Mouse (Mus musculus): ENCODE results near the gene Uvrag.

Gene Uvrag

GRCm38 (mm10) chr7:99140984-99141918 is at the start of gene Uvrag:
Gene Uvrag, minus strand, starts transcription at chr7:99141141.
- DNase-seq (ENCODE audit: low spot score) = peak; percentile 98

- DNase-seq (ENCODE audit: low spot score) = no peak
Observed at GRCm38 (mm10) chr7:99189885-99190284, 48.9 kb upstream of the Uvrag start.

- DNase-seq (ENCODE audit: low spot score) = no peak
Observed at GRCm38 (mm10) chr7:99188630-99189029, 47.7 kb upstream of the Uvrag start.

DNA sequence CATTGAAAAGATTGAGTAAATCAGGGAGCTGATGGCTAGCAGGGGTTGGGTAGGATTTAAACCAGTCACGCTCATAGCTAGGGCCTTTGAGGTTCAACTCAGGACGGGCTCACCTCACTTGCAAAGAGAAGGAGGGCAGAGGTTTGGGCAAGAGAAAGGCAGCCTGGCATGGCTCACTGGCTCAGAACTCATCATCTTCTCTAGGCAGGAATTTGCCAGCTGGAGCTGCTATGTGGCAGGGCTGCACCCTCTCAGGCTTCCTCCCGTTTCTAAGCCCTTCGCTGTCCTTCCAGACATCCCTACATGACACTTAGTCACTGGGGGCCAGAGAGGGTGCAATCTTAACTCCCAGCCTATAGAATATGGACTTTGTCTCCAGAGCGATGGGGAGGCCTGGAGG is 46.5 kb upstream of the Uvrag start:
- DNase-seq (ENCODE audit: low spot score) = no peak

GRCm38 (mm10) chr7:99185405-99185804 is 44.5 kb upstream of the Uvrag start:
- no peak for DNase-seq (ENCODE audit: low spot score)

DNA sequence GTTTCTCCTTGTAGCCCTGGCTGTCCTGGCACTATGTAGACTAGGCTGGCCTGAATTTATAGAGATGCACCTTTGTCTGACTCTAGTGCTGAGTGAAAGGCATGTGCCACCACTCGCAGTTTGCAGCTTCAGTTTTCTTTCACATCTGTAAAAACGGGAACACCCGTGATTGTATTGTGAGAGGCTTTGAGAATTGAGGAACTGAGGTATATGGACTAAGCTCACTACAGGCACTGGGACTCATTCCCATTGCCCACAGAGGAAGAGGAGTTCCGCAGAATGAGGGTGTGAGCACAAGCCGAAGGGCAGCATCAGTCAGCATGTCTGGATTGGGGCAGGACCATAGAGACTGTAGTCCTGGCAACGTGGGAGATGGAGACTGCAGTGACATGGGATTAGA is 42.8 kb upstream of the Uvrag start:
- DNase-seq (ENCODE audit: low spot score) = no peak

DNA sequence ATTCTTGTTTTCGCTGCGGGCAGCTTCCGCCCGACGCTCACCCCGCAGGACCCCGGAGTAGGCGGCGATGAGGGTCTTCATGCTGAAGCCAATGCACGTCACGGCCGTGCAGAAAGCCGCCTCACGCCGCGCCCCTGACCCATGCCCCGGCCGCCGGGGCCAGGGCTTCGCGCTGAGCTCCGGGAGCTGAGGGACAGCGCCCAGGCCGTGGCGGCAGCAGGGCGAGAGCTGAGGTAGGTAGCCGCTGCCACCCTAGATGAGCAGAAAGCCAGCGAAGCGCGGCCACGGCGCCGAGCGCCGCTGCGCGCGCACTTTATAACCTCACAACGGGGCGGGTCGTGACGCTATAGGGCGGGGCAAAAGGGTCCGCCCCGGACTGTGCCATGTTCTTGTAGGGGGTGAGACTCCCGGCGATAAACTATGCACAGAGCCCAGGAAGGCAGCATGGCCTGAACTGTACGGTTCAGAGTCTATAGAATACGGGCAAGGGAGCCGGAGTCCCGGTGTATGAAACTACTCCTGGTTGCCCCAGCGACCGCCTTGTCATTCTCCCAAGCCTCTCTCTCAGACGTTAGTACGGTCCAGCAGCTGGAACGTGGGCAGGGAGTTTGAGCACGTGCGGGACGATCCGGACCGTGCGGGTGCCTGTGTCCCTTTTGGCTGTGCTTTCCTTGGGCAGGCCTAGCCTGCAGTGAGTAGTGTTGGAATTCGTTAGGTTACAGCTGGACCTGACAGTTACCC is 41.7 kb upstream of the Uvrag start, which contains the start of gene Dgat2:
Gene Dgat2 (minus strand): TSS at position 288 of the 741 bp plus-strand sequence.
- DNase-seq (ENCODE audit: low spot score) = peak; percentile 95

DNA sequence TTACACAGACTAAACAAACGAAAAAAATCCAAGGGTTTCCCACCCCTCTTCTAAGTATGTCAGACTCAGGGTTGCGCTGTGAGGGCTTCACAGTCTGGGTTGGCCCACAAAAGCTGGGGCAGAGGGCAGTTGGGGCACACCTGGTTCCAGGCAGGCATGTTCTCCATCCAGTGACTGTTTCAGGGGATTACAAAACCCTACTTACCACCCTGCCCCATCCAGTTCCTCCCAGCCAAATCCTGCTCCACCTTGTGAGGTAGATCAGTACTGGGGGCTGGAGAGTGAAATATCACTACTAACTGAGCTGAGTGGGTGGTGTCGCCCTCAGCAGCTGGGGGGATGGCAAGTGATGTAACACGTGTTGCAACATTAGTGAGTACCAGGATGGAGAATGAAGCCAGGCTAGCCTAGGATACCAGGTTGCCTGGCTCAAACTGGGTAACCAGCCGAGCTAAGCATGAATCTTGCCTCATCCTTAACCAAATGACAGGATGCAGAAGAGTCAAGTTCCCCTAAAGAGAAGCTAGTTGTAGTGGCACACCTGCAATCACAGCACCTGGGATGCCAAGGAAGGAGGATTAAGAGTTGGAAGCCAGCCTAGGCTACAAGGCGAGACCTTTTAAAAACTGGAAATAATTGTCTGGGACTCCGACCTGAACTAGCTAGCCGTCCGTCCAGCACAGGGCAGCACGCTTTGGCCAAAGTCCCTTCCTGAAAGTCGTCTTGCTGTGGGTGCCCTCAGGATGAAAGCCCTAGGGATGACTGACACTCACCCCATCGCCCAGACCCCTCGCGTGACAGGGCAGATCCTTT is 40.9 kb upstream of the Uvrag start:
- DNase-seq (ENCODE audit: low spot score) = no peak

- DNase-seq (ENCODE audit: low spot score) = no peak
Observed at GRCm38 (mm10) chr7:99180162-99180561, 39.2 kb upstream of the Uvrag start.

DNA sequence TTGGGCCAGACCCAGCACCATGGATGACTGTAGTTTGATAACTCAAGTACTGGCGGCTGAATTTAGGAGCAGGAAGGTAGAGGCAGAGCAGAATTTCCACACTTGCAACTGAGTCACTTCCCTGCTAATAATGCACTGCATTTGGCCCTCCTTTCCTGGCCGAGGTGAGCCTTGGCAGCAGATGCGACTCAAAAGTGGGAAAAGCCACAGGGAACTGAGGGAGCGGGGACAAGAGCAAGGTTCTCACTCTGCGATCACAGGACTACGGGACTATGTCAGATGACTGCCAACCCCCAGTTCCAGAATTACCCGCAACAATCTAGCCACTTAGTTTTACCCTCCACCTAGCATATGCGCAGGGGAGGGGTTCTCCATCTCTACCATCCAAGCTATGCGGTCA is 38.3 kb upstream of the Uvrag start:
- DNase-seq (ENCODE audit: low spot score) = no peak

DNA sequence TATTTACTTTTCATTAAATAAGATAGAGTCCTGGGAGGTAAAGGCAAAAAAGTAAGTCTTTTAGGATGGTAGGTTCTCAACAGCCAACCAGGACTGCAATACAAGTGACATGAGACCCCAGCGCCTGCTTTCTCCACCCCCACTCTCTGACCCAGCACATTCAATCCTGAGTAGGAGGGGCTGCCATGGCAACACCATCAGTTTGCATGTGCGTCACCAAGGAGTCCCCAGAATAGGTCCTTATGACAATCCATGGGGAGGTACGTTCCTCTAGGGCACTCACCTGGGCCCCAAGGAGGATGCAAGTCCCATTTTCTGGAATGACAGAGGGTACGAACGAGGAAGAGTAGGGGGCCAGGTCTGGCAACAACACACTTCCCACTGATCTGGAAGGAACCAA is 36.4 kb upstream of the Uvrag start:
- no peak for DNase-seq (ENCODE audit: low spot score)

DNA sequence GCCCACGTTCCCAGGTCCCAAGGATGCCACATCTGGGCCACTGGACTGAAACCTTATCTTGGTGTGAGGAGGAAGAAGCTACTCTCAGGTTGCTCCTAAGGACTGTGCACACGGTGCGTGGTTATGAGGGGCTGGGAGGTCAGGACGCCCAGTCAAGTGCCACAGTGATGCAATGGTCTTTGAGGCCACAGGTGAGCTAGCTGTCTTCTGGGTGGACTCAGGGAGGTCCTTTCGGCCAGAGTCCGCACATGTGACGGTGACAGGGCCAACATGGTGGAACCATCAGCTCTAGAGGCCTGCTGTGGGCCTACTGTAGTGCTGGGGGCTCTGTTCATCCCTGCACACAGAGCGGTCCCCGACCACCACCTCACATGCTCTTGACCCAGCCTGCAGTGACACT is 34.7 kb upstream of the Uvrag start:
- DNase-seq (ENCODE audit: low spot score) = no peak

- DNase-seq (ENCODE audit: low spot score) = no peak
Observed at GRCm38 (mm10) chr7:99175118-99175517, 34.2 kb upstream of the Uvrag start.

- DNase-seq (ENCODE audit: low spot score) = no peak
Observed at GRCm38 (mm10) chr7:99174006-99174405, 33.1 kb upstream of the Uvrag start.

DNA sequence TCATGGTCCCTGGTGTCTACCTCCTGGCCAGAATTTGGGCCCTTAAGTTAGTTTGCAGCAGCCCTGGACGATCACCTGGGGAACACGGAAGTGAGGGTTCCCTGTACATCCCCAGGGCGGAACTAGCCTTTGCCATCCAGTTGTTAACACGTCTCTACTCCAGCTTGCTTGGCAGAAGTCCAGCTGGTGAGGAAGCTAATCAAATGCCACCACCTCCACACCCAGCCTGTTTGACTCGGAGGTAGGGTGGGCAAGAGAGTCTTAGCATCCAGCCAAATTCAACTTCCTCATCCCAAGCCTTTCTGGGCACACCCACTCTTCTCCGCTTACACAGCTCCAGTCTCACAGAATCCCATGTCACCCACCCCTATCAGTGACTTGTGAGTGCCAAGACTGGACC is 32.0 kb upstream of the Uvrag start:
- DNase-seq (ENCODE audit: low spot score) = no peak

DNA sequence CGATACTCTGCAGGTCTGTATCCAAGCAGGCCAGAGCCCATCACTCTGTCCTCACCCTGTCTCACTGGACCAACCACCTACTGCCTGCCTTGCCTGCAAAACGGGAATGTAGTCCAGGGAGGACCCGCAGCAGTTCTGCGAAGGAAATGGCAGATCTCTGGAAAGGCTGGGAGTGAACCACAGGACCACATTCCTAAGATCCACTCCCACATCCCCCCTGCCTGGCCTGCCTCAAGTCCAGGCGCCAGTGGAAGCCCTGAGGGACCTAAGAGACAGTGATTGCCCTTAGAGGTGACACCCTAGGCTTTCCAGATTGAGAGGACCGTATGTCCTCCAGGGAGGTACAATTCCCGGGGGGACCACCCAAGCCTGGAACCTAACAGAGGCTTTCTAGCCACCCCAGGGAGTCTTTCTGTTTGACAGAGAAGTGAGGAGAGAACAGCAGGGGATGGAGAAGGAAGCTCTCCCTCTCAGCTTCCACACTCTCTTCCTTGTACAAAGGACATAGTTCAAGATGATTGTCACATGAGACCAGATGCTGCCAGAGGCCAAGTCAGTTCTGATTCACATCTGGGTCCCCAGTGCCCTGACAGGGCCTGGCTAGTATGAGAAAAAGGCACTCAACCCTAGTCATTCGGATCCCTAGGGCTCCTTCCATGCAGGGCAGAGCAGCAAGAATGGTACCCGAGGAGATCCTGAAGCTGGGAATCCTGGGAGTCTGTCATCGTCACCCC is 31.0 kb upstream of the Uvrag start:
- DNase-seq (ENCODE audit: low spot score) = no peak

GRCm38 (mm10) chr7:99170519-99170918 is 29.6 kb upstream of the Uvrag start:
- no peak for DNase-seq (ENCODE audit: low spot score)

- no peak for DNase-seq (ENCODE audit: low spot score)
Observed at GRCm38 (mm10) chr7:99169717-99170403, 28.9 kb upstream of the Uvrag start.

- no peak for DNase-seq (ENCODE audit: low spot score)
Observed at GRCm38 (mm10) chr7:99168756-99169155, 27.8 kb upstream of the Uvrag start.

DNA sequence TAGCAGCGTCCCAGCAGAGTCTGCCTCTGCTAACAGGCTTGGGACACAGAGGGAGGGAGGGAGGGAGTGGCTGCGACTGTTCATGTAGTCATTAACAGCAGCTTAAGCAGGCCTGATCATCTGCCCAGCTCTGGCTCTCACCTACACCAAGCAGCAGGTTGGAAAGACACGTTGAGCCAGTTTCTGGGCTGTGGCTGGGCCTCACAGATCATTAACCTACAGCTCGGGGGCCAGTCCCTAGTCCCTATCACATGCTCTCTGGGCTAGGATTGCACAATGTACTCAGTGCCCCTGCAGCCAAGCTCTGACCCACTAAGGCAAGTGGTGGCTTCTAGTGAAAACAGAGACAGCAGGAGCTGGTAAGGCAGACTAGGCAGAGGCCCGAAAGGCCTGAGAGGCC is 27.0 kb upstream of the Uvrag start:
- no peak for DNase-seq (ENCODE audit: low spot score)

DNA sequence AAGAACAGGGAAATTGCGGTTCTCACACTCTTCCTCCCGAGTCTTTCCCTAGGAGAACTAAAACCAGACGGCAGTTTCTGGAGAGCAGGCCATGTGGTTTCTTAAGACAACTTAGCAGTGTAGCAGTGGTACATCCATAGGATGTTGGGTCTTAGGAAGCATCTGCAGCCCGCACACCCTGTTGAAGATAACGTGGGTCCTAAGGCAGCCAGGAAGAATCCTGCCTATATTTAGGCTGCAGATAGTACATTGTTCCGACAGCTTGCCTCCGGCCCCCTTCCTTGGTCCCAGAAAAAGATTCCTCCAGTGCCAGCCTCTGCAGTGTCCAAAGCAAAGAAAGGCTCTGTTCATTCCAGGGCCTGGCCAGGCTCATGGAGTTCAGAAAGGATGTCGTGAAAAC is 25.2 kb upstream of the Uvrag start:
- DNase-seq (ENCODE audit: low spot score) = no peak
